Mouse (Mus musculus): ENCODE data around the gene Kcnc4. TPM values are rescaled to one million over a fixed set of nuclear protein-coding genes. Genes with fewer than 3 reads are reported as not detected.
A peak's percentile ranks its signal among the peaks of the same experiment; 100 is the strongest.

Gene Kcnc4
- polyA plus RNA-seq, 1 experiment from 2014 or later, result 8.8 TPM

GRCm38 (mm10) chr3:107416541-107417286 lies 42.6 kb downstream of the Kcnc4 start:
- ATAC-seq, result no peak
- no peaks in the 10 kb centered on the region for H3K27me3 ChIP-seq (ENCODE audit: control insufficient read depth, insufficient read depth, low read depth, low read length)
- no peak overlapping the region for H3K4me3 ChIP-seq (ENCODE audit: low read depth, low read length)
- H3K27ac ChIP-seq (ENCODE audit: low read length), result no peak overlapping the region
- no peak overlapping the region for H3K9ac ChIP-seq (ENCODE audit: low read depth, low read length)
- no peaks in the 10 kb centered on the region for H3K36me3 ChIP-seq (ENCODE audit: control insufficient read depth, insufficient read depth, low read length)
- H3K4me2 ChIP-seq (ENCODE audit: low read length), result no peak overlapping the region
- 88% methylated on average over 9 of the region's 9 CpGs for whole genome bisulfite sequencing
- H3K4me1 ChIP-seq (ENCODE audit: control insufficient read depth, insufficient read depth, low read length), result peaks cover 18% of the 10 kb centered on the region
- H3K9me3 ChIP-seq (replicated peaks; ENCODE audit: control insufficient read depth, low read length, poor library complexity, severe bottlenecking), result no peaks in the 10 kb centered on the region

DNA sequence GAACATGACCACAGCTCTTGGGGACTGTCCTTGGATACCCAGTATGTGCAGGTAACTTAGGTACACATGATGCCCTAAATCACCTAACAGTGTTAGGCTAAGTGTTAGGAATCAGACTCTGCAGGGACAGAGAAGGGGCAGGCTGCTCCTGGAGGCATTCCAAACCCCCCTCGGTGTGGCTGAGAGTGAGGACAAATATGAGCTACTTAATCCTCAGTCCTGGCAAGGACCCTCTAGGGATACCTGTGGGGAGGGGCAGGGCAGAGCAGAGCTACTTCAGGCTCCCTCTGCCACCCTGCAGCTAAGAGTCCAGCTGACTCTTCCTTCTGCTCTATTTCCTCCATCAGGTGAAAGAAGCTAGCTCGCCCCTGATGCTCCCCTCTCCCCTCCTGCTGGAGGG lies 46.3 kb downstream of the Kcnc4 start:
- ATAC-seq, result peak; percentile 8; the same call in 1 of the 2 replicates
- no peaks in the 10 kb centered on the region for H3K36me3 ChIP-seq (ENCODE audit: control insufficient read depth, insufficient read depth, low read length)
- no peaks in the 10 kb centered on the region for H3K27me3 ChIP-seq (ENCODE audit: control insufficient read depth, insufficient read depth, low read depth, low read length)
- H3K9me3 ChIP-seq (replicated peaks; ENCODE audit: control insufficient read depth, low read length, poor library complexity, severe bottlenecking), result no peaks in the 10 kb centered on the region
- peaks cover 26% of the 10 kb centered on the region for H3K4me1 ChIP-seq (ENCODE audit: control insufficient read depth, insufficient read depth, low read length)
- H3K9ac ChIP-seq (ENCODE audit: low read depth, low read length), result 0 out of 2 replicates have a peak overlapping the region, but pooled peaks have one; percentile 28
- WGBS, result 22% methylated on average over 2 of the region's 2 CpGs
- no peak overlapping the region for H3K4me2 ChIP-seq (ENCODE audit: low read length)
- no peak overlapping the region for H3K4me3 ChIP-seq (ENCODE audit: low read depth, low read length)
- peak overlapping the region; percentile 90 for H3K27ac ChIP-seq (ENCODE audit: low read length)

GRCm38 (mm10) chr3:107412509-107412908 lies 46.8 kb downstream of the Kcnc4 start:
- ATAC-seq, result peak; percentile 47
- Histone ChIP-seq H3K27ac (ENCODE audit: low read length) (peak overlapping the region; percentile 90), H3K36me3 (ENCODE audit: control insufficient read depth, insufficient read depth, low read length) (no peaks in the 10 kb centered on the region), H3K9ac (ENCODE audit: low read depth, low read length) (no peak overlapping the region; the same call in 1 of the 2 replicates), H3K9me3 (replicated peaks; ENCODE audit: control insufficient read depth, low read length, poor library complexity, severe bottlenecking) (no peaks in the 10 kb centered on the region), H3K4me2 (ENCODE audit: low read length) (no peak overlapping the region), H3K27me3 (ENCODE audit: control insufficient read depth, insufficient read depth, low read depth, low read length) (no peaks in the 10 kb centered on the region), H3K4me1 (ENCODE audit: control insufficient read depth, insufficient read depth, low read length) (peaks cover 26% of the 10 kb centered on the region), H3K4me3 (ENCODE audit: low read depth, low read length) (no peak overlapping the region)
- 53% methylated on average over 8 of the region's 8 CpGs for WGBS

DNA sequence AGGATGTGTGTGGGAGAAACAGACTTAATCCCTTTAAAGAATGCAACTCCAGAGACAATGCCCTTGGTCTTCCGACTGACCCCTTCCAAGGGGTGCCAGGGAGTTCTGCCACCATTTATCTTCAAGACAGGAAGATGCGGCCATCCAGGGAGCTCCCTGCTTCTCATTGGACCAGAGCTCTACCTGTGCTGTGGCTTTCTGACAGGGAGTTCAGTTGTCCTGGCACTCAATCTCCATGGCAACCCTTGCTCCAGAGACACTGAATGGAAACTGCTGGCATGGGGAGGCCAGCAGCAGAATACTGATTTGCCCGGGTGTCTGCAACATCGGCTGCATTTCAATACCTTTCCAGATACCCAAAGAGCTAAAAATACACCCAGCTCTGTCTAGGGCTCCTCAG lies 47.7 kb downstream of the Kcnc4 start:
- peaks cover 26% of the 10 kb centered on the region for H3K4me1 ChIP-seq (ENCODE audit: control insufficient read depth, insufficient read depth, low read length)
- peak overlapping the region; percentile 90 for H3K27ac ChIP-seq (ENCODE audit: low read length)
- peak overlapping the region; percentile 33 for H3K4me2 ChIP-seq (ENCODE audit: low read length)
- no peak overlapping the region for H3K4me3 ChIP-seq (ENCODE audit: low read depth, low read length)
- peak; percentile 96 for ATAC-seq
- no peak overlapping the region; the same call in 1 of the 2 replicates for H3K9ac ChIP-seq (ENCODE audit: low read depth, low read length)
- H3K36me3 ChIP-seq (ENCODE audit: control insufficient read depth, insufficient read depth, low read length), result no peaks in the 10 kb centered on the region
- H3K9me3 ChIP-seq (replicated peaks; ENCODE audit: control insufficient read depth, low read length, poor library complexity, severe bottlenecking), result no peaks in the 10 kb centered on the region
- WGBS, result 9% methylated on average over 4 of the region's 4 CpGs
- no peaks in the 10 kb centered on the region for H3K27me3 ChIP-seq (ENCODE audit: control insufficient read depth, insufficient read depth, low read depth, low read length)

DNA sequence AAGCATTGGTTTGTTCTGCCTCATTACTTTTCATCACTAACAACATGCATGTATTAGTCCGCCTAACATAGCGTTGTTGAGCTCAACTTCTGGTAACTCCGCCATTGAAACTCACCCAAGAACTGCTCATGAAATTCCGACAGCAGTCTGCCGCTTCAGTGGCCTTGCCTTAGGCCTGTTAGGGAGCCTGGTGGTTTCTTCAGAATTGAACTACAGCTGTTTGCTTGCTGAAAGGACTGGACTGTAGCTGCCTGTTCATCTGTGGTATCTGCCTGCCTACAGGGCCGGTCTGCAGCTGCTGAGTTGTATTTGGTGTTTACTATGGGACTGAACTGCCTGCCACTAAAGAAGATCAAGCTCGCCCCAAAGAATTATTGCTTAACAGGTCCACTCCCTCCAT lies 58.0 kb downstream of the Kcnc4 start:
- Histone ChIP-seq H3K4me1 (ENCODE audit: control insufficient read depth, insufficient read depth, low read length) (no peaks in the 10 kb centered on the region), H3K9me3 (replicated peaks; ENCODE audit: control insufficient read depth, low read length, poor library complexity, severe bottlenecking) (no peaks in the 10 kb centered on the region), H3K9ac (ENCODE audit: low read depth, low read length) (no peak overlapping the region), H3K27me3 (ENCODE audit: control insufficient read depth, insufficient read depth, low read depth, low read length) (no peaks in the 10 kb centered on the region), H3K27ac (ENCODE audit: low read length) (no peak overlapping the region), H3K36me3 (ENCODE audit: control insufficient read depth, insufficient read depth, low read length) (no peaks in the 10 kb centered on the region), H3K4me2 (ENCODE audit: low read length) (no peak overlapping the region), H3K4me3 (ENCODE audit: low read depth, low read length) (no peak overlapping the region)
- ATAC-seq, result no peak
- 92% methylated on average over 7 of the region's 7 CpGs for WGBS

GRCm38 (mm10) chr3:107399991-107400640 lies 59.2 kb downstream of the Kcnc4 start:
- WGBS, result 86% methylated on average over 5 of the region's 5 CpGs

GRCm38 (mm10) chr3:107391198-107391597 lies 68.2 kb downstream of the Kcnc4 start:
- Histone ChIP-seq H3K4me2 (ENCODE audit: low read length) (no peak overlapping the region), H3K4me3 (ENCODE audit: low read depth, low read length) (no peak overlapping the region), H3K36me3 (ENCODE audit: control insufficient read depth, insufficient read depth, low read length) (no peaks in the 10 kb centered on the region), H3K9me3 (replicated peaks; ENCODE audit: control insufficient read depth, low read length, poor library complexity, severe bottlenecking) (no peaks in the 10 kb centered on the region), H3K4me1 (ENCODE audit: control insufficient read depth, insufficient read depth, low read length) (no peaks in the 10 kb centered on the region), H3K27me3 (ENCODE audit: control insufficient read depth, insufficient read depth, low read depth, low read length) (no peaks in the 10 kb centered on the region), H3K9ac (ENCODE audit: low read depth, low read length) (no peak overlapping the region), H3K27ac (ENCODE audit: low read length) (no peak overlapping the region)
- 52% methylated on average over 4 of the region's 4 CpGs for WGBS
- no peak for ATAC-seq

More at GRCm38 (mm10) chr3:107399991-107400640, 59.2 kb downstream of the Kcnc4 start:
- H3K36me3 ChIP-seq (ENCODE audit: control insufficient read depth, insufficient read depth, low read length), result no peaks in the 10 kb centered on the region
- ATAC-seq, result no peak
- H3K9me3 ChIP-seq (replicated peaks; ENCODE audit: control insufficient read depth, low read length, poor library complexity, severe bottlenecking), result no peaks in the 10 kb centered on the region
- H3K4me1 ChIP-seq (ENCODE audit: control insufficient read depth, insufficient read depth, low read length), result no peaks in the 10 kb centered on the region
- no peaks in the 10 kb centered on the region for H3K27me3 ChIP-seq (ENCODE audit: control insufficient read depth, insufficient read depth, low read depth, low read length)
- no peak overlapping the region for H3K27ac ChIP-seq (ENCODE audit: low read length)
- H3K4me3 ChIP-seq (ENCODE audit: low read depth, low read length), result no peak overlapping the region
- H3K4me2 ChIP-seq (ENCODE audit: low read length), result no peak overlapping the region
- no peak overlapping the region for H3K9ac ChIP-seq (ENCODE audit: low read depth, low read length)

Measured in midbrain, embryonic 16.5 days (tissue).